Mouse (Mus musculus) brain, embryonic 18.5 days (tissue): ENCODE data around the gene Tfpt.
A peak's percentile ranks its signal among the peaks of the same experiment; 100 is the strongest.
"Not testable (repeated sequence)": the region's sequence is repeated elsewhere in the genome, so short reads cannot be mapped to it uniquely, and the experiment has no call there.

Experiments
- DNase-seq: peaks from one replicate; pipeline ENCODE4 v3.0.0-alpha.2; 2012; ENCODE audit warnings: low read depth, low spot score

The Tfpt gene

GRCm38 (mm10) chr7:3617242-3617995, 12.3 kb downstream of the Tfpt start, which contains the start of gene Ndufa3:
TSS of gene Ndufa3 (plus strand) at chr7:3617373.
- DNase-seq, result peak; percentile 88

DNA sequence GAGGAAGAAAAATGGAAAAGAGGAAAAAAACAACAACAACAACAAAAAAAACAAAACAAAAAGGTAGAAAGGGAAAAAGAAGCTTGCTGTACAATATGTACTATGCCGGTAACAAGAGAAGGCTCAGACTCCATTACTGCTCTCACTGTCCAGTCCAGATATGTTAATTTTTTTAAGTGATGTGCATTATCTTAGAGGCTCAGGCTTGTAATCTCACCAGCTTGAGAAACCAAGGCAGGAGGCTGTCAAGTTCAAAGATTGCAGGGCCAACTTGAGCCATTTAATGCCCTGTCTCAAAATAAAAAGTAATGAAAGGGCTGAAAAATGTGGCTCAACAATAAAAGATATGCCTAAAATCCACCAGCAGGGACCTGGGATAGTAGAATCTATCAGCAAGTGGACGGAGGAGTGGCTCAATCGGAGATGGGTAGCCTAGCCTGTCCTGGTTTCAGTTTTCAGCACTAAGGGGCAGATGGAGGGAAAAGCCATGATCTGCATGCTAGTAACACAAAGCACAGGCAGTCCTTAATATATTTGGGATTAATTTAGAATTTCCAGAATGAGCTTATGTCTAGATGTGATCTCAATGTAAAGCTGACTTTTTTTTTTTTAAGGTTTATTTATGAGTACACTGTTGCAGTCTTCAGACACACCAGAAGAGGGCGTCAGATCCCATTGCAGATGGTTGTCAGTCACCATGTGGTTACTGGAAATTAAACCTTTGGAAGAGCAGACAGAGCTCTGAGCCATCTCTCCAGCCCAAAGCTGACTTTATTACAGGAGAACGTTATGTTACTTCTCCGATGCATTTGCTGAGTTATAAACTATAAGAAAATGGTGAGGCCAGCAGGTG, 13.1 kb downstream of the Tfpt start:
- DNase-seq, result no peak

GRCm38 (mm10) chr7:3616057-3616388, 13.7 kb downstream of the Tfpt start, which contains the start of gene Oscar:
TSS of gene Oscar (minus strand) at chr7:3616157.
- DNase-seq, result no peak

DNA sequence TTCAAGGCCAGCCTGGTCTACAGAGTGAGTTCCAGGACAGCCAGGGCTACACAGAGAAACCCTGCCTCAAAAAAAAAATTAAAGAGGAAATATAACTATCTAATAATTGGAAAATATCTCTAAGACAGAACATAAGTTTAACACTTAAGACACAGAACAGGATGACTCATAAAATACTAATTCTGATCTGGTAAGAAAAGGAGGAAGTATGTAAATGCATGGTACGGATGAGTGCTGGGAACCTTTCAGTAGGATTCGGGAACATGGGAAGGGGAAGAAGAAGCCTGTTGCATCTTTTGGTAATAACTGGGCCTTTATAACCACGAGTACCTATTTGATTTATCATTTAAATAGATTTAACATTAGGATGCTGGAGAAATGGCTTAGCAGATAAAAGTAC, 15.7 kb downstream of the Tfpt start:
- no peak for DNase-seq

GRCm38 (mm10) chr7:3611006-3611405, 18.7 kb downstream of the Tfpt start:
- DNase-seq, result no peak

- no peak for DNase-seq
Observed at GRCm38 (mm10) chr7:3610437-3610836, 19.3 kb downstream of the Tfpt start.

- no peak for DNase-seq
Observed at GRCm38 (mm10) chr7:3609082-3609481, 20.6 kb downstream of the Tfpt start.

DNA sequence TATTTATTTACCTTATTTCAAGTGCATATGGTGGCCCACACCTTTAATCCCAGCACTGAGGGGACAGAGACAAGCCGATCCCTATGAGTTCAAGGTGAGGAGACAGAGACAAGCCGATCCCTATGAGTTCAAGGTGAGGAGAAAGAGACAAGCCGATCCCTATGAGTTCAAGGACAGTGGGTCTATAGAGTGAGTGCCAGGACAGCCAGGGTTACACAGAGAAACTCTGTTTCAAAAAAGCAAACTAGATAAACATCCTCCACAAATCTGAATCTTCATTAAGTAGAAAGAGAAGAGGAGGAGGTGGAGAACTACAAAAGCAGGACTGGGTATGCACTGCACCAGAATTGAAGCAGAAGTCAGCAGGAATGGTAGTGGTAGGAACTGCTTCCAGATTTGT, 21.1 kb downstream of the Tfpt start:
- no peak for DNase-seq

DNA sequence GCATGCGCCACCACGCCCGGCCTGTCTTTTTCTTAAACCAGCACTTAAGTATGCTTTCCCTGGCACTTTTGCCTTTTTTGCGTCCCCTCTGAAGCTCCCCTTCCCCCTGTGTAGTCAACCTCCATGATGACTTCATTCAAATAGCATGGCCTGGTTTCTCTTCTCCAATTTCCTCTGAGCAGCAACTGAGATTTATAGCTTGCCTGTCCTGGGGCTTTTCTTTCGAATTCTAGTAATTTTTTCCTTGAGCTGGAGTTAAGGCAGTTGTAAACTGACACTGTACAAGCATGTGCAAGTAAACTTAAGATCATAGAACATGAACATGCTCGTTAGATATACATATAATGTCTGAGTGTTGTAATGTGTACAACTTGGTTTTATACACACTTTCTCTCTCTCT, 22.3 kb downstream of the Tfpt start:
- no peak for DNase-seq

DNA sequence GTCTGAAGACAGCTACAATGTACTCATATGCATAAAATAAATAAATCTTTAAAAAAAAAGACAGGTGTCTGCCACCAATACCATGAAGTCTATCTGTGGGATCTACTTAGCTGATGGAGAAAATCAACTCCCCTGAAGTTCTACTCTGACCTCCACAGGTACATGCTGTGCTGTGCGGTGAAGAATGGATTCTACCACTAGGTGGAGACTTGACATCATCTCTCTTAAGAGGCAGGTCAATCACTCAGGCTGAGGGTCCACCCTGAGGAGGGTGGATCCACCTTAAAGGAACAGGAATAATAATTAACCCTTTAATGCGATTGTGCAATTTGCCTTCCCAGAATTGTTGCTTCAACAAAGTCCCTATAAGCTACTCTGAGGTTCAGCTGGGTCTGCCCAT, 22.9 kb downstream of the Tfpt start:
- DNase-seq, result no peak

GRCm38 (mm10) chr7:3601119-3601518, 28.6 kb downstream of the Tfpt start:
- no peak for DNase-seq

- DNase-seq, result not testable (repeated sequence)
Observed at GRCm38 (mm10) chr7:3597755-3598154, 32.0 kb downstream of the Tfpt start.

DNA sequence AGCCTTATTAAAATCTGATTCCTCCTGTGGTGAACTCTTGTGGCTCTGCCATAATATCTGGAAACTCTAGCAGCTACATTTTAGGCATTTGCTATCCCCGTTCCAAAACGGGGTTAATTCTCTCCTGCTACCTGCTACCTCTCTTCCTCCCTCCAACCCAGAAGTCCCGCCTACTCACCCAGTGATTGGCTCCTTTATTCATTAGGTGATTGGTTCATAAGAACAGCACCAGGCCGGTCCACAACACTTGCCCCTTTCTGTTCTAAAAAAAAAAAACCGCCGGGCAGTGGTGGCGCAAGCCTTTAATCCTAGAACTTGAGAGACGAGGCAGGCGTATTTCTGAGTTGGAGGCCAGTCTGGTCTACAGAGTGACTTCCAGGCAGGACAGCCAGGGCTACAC, 34.6 kb downstream of the Tfpt start:
- DNase-seq, result no peak

- DNase-seq, result no peak
Observed at GRCm38 (mm10) chr7:3594686-3595085, 35.0 kb downstream of the Tfpt start.

DNA sequence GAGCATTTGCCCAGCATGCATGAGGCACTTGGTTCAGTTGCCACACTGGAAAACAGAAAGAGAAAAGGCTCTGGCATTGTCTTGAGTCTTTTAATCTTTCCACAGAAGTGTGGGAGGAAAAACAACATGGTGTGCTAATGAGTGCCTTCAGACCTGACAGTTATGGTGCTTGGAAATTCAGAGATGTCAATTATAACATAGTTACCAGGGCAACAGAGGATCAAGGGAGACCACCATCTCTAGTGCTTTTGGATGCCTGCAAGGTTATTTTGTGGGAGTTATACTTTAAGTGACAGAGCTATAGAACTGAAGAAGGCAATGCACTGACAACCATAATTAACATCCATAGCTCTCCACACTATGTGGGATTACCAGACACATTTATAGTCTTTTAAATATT, 35.9 kb downstream of the Tfpt start:
- DNase-seq, result no peak

DNA sequence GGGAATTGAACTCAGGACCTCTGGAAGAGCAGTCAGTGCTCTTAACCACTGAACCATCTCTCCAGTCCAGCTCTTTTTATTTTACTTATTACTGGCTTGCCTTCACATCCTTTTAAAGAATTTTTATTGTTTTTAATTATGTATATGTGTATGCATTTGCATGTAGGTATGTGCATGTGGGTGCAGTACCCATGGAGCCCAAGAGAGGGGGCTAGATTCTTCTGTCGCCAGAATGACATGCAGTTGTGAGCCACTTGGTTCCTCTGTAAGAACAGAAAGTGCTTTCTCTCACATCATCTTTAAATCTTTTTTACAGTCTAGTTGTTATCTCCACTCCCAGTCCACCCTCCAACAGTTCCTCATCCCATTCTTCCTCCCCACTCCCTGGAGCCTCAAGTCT, 38.2 kb downstream of the Tfpt start:
- no peak for DNase-seq

DNA sequence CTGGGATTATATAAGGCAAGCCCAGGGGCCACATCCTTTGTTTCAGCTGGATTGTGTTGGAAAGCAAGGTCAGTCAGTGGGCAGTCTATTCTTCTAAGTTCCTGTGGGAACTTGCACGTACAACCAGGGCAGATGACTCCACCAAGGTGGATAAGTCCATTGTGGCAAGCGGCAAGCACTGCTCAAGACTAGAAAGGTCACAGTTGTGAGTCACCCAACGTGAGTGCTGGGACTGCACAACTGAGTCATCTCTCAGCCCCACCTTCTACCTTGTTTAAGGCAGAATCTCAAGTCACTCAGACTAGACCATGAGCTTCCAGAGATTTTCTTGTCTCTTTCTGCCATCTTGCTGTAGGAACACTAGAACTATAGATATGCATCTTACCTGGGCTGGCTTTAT, 39.2 kb downstream of the Tfpt start:
- DNase-seq, result no peak

DNA sequence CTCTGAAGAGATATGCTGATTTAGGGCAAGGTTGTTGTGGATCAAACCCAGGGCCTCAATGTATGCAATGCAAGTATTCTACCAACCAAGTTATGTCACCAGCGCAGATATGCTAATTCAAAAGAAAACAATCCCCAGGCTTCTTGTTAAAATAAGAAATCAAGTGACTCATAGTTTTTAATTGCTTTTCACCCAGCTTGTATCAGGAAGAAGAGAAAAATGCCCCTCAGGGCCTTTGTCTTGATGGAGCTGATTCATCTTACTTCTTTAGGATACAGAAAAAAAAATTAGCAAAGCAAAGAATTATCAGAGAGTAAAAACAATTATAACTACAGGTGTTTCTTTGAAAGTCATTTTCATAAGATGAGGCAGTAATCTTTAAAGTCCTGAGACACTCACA, 42.4 kb downstream of the Tfpt start:
- no peak for DNase-seq

GRCm38 (mm10) chr7:3586255-3586654, 43.5 kb downstream of the Tfpt start:
- DNase-seq, result no peak

- DNase-seq, result no peak
Observed at GRCm38 (mm10) chr7:3585763-3586162, 44.0 kb downstream of the Tfpt start.

GRCm38 (mm10) chr7:3580029-3580428, 49.7 kb downstream of the Tfpt start:
- no peak for DNase-seq

DNA sequence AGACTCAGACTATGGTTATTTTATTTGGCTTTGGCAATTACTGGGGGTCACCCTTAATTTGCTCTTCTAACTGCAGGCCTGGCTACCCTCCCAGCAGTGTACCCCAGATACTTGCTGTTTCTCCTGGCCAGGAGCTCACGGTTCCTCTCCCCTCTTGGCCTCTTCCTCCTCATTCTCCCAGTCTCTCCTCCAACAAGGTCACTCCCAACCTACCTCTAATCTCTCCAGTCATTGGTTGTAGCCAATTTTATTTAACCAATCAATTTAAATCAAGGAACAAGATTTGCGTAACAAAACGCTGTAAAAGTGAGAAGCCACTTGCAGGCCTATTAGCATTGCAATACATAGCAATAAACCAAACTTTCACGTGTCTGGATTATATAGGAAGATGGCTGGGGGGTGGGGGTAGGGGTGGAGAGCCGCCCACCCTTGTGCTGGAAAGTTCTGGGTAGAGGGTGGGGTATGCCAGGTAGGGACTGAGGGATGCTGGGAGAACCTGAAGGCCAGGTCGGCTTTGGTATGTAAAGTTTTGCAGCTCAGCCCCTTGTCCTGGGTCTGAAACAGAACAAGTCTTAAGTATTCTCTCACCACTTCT, 50.7 kb downstream of the Tfpt start:
- no peak for DNase-seq

DNA sequence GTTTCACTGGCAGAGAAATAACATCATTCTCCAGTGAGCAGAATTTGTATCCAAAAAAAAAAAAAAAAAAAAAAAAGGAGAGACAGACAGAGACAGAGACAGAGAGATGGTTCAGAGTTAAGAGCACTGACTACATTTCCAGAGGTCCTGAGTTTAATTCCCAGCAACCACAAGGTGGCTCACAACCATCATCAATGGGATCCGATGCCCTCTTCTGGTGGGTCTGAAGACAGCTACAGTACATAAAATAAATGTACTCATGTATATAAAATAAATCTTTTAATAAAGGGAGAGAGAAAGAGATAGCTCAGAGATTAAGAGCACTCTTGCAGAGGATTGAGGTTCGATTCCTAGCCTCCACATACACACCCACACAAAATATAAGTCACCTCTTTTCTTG, 51.5 kb downstream of the Tfpt start:
- DNase-seq, result no peak
